Mouse (Mus musculus) mouse embryonic stem cell (cell line): Measurements from ENCODE around the gene Slc4a11.

Experiments used
- in situ Hi-C, 2 experiments: fragments of 300-500 bp; cut with MboI; formaldehyde crosslinking; loops; 1 replicate in 1 of 2; 3 replicates in 1 of 2; pipeline ENCODE4 v1.14.3; 2019 to 2020; ENCODE audit warnings: low sequenced_read_pairs in 2 of 2, low pct_unique_long_range_greater_than_20kb in 1 of 2, mixed read lengths in 1 of 2; ENCODE audit not compliant: unreplicated experiment in 1 of 2

Gene Slc4a11

DNA sequence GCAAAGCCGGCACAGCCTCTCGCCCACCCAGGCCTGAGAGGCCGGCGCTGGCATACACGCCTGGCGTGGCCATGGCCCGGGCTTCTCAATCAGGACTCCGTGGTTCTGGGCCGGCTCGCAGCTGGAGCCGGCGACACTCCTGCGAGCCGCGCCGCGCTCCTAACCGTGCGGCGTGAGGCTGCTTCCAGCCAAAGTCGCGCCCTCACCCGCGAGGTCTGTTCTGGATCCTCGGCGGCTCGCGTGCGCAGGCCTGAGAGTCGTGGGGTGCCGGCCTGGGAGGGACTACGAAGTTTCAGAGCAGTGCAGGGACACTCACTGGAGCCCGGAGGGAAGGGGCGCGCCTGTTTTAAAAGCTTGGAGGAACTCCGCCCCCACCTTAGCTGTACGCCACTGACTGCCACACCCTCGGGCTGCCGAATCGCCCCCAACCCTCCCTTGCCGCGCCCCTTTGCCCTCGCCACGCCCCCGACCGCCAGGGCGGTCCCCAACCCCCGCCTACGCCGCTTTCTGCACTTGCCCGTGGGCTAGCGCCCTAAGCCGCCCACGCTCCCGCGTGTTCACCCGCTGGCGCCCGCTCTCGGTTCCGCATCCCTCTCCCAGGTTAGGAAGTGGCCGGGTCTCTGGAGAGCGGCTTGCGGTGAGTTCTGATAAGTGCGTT is at the start of gene Slc4a11:
Gene Slc4a11, minus strand, starts transcription at position 367 of the 658 bp plus-strand sequence.
- in situ Hi-C loops = no loop called here

DNA sequence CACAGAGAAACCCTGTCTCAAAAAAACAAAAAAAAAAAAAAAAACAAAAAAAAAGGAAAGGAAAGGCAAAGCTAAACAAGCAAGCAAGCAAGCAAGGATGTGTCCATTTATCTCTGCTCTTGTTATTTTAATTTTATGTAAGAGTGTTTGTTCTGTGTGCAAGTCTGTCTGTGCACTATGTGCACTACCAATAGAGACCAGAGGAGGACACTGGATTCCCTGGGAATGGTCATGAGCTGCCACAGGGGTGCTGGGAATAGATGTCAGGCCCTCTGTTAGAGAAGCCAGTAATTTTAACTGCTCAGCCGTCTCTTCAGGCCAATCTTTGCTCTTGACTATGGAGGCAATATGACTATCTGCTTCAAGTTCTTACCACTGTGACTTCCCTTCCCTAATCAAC is 46.3 kb upstream of the Slc4a11 start:
- in situ Hi-C loops = no loop called here

DNA sequence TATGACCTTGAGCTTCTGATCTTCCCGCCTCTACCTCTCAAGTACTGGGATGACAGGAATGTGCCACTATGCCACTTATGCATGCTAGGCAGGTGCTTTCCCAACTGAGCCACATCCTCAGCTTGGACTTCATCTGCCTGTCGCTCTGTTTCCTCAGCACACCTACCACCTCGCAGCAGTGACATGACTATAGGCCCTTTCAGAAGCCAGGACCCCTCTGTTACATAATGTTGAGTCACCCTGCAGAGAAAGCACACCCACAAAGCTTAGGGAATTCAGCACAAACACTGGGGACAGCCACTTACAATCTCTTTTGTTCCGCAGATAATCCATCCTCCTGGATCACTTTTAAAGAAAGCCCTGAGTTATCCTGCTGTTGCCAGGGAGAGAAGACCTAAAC is 42.8 kb upstream of the Slc4a11 start:
- in situ Hi-C loops = no loop called here

DNA sequence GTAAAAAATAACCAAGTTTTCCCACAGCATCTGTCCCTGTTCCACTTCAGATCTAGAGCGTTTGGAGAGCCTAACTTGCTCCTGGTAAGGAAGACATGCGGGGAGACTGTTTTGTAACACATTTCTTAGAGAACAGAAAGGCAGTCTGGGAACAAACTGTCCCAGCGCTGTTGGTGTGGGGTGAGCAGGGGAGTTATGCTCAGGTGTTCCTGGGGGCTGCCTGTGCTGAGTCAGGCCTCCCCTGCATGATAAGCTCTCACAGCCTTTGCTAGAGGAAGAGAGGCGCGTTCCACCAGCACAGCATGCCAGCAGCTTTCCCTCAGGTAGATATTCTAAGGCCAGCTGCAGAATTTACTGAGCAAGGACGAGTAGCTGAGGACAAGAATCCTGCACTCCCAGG is 40.7 kb upstream of the Slc4a11 start:
- in situ Hi-C loops = no loop called here

DNA sequence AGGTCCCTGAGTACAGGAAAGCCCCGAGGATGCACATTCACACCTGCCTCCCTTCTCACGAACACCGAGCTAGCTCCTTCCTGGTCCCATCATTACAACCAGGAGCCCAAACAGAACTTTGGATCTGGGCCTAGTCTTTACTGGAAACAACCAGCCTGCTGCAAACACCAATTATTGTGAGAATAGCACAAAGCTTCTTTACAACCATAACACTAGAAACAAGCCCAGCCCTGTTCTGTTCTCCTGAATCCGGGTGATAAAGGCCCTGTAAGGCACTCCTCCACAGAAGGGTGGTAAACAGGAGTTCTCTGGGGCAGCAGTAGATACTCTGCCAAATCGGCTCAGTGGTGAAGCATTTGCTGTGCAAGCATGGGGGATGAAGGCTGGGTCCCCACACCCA is 38.0 kb upstream of the Slc4a11 start:
- in situ Hi-C loops = no loop called here

DNA sequence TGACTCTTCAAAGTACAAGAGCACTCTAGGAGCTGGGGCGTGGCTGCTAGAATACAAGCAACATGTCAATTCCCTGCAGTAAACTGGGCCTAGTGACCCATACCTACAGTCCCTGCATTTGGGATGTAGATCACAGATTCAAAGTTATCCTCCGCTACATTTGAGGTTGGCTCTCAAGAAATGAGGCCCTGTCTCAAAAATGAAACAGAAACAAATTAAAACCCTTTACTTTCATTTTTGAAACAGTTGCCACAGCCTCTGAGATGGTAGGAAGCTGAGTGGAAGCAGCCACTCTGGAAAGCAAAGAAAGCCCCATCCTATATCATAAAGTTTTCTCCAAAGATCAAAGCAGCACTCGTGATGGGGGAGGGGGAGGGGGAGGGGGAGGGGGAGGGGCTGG is 36.1 kb upstream of the Slc4a11 start:
- in situ Hi-C loops = no loop called here

DNA sequence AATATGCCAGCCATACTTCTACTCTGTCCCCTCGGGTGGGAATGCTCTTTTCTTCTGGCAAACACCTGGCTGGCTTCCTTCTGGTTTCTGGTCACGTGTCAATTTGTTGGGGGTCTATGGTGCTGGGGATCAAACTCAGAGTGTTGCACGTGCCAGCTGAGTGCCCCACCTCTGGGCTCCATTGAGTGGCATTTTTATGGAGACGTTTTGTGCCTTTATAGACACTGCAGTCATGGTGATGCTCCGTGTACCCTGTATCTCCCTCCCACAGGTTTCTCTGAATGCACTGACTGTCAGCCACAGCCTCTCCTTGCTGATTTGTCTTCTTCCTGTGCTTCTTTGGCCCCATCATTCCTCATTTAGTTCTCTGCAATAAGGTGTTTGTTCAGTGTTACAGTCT is 34.5 kb upstream of the Slc4a11 start:
- in situ Hi-C loops = no loop called here

DNA sequence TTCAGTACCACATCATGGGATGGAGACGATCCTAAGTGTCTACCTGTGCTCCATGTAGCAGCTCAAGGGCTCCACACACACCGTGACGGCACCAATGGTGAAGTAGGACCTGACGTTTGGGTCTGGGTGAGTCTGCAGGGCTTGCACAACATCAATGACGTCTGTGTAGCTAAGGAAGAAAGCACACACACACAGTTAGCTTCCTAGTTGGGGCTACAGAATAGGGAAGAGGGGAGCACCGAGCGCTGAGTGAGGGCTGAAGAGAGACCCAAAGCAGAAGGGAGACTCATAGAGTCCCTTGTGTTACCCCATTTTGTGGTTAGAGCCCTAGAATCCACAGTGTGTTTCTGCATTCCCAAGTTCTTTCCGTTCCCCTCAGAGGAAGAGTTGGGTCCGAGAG is 33.4 kb upstream of the Slc4a11 start:
- in situ Hi-C loops = no loop called here

DNA sequence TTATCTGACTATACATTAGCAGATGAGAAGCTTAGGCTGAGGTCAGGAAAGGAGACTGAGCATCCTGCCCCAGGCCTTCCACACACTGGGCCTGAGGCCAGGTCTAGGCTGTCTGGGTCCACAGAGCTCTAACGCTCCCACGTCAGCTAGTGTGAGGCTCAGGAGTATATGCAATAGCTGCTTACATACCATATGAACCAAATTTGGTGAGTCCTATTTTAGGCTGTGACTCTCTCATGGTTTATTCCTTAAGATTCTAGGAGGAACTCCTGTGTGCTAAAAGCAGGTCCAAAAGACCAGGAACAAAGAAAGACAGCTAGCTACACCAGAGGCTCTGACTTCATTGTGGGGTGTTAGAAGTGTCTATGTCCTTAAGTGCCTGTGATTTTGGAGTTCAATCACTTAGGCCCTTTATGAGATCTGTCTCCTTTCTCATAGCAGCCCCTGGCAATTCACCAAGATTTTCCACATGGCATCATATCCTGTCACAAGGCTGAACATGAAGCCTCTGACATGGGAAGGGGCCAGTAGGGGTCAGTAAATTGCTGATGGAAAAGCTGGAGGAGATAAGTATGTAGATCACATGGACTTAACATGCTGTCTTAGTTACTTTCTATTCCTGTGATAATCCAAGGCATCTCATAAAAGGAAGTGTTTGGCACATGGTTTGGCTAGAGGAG is 31.7 kb upstream of the Slc4a11 start:
- in situ Hi-C loops = no loop called here

DNA sequence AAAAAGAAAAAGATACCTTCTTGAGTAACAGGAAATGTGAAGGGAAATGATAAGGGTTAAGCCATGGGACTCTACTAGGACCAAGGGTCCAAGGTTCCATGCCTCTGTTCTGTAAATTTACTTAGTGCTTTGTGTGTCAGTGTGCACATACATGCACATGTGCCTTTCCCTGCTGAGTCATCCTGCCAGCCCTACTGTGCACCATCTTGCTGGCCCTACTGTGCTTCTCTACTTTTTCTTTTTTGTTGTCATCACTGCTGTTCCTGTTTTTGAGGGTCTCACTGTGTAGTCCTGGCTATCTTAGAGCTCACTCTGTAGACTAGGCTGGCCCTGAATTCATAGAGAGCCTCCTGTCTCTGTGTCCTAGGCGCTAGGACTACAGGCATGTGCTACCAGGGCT is 30.4 kb upstream of the Slc4a11 start:
- in situ Hi-C loops = no loop called here

DNA sequence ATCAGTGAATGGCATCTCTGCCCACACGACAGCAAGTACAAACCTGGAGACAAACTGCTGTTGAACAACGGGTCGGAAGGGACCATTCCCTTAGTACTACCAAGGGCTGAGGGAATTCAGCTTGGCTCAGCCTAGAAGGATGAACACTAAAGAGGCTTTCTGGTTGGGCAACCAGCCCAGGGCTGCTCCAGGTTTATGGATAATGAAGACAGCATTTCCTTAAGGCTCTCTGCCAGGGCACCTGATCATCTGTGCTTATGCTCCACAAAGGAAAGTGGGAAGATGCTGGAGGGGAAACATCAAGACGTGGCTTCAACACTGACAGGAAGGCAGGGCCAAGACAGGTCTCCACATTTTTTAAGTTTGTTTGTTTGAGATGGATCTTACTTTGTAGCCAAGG is 27.1 kb upstream of the Slc4a11 start:
- in situ Hi-C loops = no loop called here

DNA sequence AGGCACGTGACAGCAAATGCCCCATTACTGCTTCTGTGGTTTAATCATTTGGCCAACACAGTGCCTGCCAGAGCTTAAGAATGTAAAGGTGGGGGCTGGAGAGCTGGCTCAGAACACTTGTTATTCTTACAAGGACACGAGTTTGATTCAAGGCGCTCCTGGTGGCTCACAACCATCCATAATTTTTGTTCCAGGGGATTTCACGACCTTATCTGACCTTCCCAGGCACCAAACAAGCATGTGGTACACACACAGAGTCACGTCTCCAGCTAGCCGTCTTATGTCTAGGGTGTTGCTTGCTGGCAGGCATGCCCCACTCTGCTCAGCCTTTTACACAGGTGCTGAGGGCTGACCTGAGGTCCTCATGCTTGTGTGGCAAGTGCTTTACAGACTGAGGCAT is 20.6 kb upstream of the Slc4a11 start:
- in situ Hi-C loops = no loop called here

DNA sequence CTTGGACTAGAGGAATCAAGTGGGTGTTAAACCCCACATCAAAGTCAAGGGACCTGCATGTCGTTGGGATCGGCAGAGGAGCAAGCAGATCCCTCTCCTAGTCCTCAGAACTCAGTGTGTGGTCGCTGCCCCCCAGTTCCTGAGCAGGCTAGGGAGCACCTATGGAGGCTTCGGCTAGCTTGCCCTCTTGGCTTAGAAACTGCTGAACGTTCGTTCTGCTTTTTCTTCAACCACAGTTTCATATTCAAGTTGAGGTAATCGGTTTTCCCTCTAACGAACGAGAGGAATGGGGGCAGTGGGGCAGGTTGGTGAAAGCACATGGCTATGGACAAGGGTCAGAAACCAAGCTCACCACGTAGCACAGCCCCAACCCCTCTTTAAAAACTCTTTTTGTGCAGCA is 9.7 kb upstream of the Slc4a11 start:
- in situ Hi-C loops = no loop called here

DNA sequence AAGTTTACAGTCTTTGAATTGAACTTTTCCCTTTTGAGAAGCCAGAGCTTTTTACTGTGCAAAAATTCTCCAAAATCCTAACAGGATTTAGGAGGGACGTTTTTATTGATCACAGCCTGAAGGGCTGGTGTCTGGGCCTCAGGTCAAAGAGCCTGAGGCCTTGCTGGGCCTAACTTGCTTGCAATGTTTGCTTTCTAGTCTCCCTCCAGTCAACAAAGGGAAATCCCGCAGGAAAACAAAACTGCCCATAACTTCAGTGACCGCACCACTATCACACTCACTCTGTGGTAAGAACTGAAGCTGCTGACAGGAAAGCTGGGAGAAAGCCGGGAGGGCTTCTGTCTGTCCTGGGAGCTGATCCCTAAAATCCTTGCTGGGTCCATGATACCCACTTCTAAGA is 9.3 kb upstream of the Slc4a11 start:
- in situ Hi-C loops = no loop called here

DNA sequence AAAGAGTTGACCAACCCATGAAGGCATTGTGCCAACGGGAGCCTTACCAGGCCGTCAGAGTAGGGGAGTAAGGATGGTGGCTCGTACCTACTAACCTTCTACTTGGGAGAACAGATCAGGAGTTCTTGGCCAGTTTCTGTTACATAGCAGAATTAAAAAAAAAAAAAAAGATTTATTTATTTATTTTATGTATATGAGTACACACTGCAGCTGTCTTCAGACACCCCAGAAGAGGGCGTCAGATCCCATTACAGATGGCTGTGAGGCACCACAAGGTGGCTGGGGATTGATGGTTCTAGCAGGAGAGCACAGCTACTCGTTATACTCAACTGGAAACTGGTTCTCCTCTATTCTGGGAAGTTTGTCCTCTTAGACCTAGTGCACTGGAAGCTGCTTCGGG is 7.9 kb upstream of the Slc4a11 start:
- in situ Hi-C loops = no loop called here

DNA sequence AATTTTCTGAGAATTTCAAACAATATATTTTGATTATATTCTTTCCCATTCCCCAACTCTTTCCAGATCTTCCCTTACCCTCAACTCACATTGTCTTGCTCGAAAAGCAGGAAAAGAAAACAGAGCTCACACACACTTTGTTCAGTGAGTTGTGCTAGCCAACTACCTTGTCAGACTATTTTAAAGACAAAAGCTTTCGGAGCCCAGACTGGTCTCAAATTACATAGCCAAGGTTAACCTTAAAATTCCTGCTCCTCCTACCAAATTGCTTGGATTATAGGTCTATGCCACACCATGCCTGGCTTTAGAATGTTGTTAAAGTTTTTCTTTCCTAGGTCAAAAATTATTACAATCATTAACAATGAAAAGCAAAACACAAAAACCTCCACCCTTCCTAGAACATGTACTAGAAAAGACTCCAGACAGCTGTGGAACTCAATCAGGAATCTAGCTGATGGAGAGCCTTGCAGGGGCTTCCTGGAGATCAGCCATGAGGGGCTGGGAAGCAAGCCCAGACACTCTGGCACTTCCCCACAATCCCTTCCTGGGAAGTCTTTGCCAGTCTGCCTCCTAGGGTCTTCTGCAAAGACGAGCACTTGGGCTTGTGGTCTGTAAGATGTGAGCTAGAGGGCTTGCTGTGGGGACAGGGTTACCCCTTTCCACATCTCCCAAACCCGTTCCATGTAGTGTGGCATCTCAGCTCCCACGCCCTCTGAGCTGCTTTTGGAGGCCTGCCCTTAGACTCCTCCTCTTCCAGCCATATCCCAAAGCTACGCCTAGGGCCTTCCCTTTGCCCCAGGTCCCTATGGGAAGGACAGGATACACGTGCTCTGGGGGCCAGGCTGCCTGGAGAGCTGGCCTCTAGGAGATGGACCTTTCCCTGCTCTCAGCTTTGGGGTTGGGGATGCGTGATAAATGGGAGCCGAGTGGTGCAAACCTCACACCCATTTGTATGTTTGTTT is 7.0 kb upstream of the Slc4a11 start:
- in situ Hi-C loops = no loop called here

DNA sequence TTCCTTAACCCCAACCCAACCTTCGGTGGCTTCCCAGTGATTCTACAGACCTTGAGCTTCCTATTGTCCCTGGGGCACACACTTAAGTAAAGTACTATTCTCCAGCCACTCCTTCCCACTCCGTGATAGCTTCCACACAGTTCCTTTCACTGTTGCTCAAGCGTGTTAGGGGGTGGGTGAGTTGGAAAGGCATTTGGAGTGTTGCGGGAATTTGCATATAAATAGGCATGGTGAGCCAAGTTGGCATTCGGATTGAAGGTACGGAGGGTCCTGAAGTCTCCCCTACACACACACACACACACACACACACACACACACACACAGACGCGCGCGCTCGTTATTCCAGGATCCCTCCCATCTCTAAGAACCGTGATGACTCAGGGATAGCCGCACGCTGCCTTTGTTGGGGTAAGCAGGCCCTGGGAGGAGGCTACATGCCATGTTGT is 525 bp upstream of the Slc4a11 start:
- in situ Hi-C loops = no loop called here

DNA sequence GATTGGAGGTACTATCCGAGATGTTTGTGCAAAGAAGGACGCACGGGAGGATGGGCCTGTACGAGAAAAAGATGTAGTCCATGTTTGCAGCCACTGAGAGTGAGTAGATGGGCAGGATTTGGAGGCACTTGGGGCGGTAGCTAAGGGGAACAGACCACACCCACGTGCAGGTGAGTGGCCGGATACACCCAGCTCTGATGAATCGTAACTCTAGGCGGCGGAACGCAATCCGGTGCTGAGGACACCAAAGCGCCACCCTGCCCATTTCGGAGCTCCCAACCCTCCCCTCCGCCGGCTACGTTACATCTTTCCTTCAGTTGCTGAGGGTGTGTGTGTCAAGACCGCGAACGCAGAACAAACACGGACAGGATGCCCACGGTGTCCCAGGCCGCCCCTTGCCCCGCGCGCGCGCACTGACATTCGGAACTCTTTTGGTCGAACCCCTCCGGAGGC is 593 bp downstream of the Slc4a11 start:
- in situ Hi-C loops = no loop called here

DNA sequence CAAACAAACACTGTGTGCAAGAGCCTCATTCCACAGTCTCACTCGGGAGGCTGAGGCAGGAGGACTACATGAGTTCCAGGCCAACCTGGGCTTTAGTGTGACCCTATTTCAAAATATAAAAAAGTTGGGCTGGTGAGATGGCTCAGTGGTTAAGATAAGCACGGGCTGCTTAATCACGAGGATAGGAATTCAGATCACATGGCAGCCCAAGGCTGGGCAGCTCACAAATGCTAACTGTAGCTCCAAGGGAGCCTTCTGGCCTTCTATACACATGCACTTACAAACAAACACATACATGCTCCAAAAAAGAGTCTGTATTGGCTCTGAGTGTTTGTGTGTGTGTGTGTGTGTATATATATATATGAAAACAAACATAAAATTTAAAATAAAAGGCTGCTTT is 3.8 kb downstream of the Slc4a11 start:
- in situ Hi-C loops = no loop called here
